Mouse (Mus musculus): ENCODE measurements around the gene Zfp292.

Gene Zfp292

DNA sequence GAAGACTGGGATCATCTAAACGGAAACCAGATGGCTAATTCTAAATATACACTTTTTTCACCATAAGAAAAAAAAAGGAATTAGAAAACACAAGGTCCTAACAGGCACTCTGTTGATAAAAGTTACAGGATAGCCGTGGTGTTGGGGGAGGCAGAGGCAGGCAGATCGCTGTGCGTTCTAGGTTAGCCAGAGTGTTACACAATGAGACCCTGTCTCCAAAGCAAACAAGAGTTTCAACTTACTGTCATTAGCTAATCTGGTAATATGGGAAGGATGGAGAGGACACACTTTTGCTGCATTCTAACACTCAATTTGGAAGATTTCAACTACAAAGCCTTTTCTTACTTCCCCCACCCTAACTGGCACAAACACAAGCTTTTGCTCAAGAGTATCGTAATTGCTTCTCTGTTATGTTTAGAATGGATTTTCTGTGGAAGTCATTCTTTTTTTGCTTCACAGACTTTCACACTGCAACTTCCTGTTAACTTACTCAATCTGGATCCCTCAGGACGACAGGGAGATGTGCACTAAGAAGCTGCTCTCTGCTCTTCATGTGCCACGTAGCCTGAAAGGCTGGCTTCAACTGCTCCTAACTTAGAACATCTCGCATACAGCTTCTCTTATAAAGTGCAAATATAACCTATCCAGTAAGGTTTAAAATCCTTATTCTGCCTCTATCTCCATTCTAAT, 85.3 kb downstream of the Zfp292 start:
- no peak for DNase-seq (ENCODE audit: low read depth, low spot score)

DNA sequence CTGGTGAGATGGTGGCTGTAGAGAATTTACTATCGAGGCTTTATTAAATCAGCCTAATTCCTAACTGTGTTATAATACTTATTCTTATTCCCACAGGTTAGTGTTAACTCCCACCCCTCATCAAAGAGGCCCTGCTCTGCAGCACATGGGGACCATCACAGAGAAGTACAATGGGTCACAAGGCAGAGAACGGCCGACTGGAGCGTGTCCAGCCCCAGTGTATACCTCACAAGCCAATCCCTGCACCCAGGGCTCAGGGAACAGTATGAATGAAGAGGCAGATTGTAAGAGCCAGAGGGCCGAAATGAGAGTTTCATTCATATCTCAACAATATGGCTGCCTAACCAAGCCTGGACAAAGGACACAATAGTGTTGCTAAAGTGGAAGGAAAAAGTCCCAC, 86.5 kb downstream of the Zfp292 start:
- no peak for DNase-seq (ENCODE audit: low read depth, low spot score)

DNA sequence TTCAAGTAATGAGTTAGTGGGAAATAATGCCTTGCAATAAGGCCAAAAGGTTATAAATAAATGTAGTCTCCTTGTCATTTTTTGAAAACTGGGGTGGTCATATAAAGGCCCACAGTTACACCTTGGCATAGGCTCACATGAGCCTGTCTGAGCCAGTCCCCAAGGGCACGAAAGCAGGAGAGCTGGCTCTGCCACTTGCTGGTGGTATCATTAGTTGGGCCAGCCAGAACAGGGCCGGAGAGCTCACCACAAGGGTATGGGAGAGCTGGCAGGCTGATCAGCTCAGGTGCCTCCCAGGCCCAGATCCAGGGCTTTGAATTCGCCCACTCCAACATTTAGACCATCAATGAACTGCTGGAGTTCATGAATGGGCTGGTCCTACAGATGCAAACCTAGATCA, 96.3 kb downstream of the Zfp292 start:
- no peak for DNase-seq (ENCODE audit: low read depth, low spot score)

DNA sequence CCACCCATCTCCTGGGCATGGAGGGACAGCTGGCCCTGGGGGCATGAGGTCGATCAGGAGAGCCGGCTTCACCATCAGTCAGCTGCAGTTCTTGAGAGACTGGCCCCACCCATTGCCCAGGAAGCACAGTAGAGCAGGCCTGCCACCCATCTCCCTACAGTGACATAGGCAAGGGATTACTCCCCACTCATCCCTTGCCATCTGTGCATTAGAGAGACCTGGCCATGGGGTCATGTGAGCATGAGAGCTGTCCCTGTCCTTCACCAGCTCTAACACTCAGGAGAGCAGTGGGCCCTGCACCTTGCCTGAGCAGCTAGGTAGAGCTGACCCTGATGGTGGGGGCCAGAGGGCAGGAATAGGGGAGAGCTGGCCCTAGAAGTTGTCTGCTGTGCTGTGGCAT, 97.1 kb downstream of the Zfp292 start:
- DNase-seq (ENCODE audit: low read depth, low spot score): no peak

DNA sequence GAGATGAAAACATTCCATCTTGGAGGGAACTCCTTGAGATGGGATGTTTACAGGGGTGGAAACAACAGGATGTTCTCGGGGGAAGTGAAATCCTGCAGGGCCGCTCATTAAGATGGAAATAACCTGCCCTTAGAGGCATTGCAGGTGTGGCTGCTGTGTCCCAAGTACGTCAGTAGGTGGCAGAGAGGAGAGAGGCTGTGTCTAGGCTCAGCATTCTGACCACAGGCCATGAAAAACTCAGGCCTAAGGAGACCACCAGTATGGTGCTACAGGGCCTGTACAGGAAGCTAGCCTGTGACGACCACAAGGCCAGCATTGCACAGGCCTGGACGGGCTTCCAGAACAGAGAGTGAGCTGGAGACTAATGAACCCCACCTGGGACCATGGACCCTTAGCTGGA, 97.9 kb downstream of the Zfp292 start:
- peak; percentile 25 for DNase-seq (ENCODE audit: low read depth, low spot score)

DNA sequence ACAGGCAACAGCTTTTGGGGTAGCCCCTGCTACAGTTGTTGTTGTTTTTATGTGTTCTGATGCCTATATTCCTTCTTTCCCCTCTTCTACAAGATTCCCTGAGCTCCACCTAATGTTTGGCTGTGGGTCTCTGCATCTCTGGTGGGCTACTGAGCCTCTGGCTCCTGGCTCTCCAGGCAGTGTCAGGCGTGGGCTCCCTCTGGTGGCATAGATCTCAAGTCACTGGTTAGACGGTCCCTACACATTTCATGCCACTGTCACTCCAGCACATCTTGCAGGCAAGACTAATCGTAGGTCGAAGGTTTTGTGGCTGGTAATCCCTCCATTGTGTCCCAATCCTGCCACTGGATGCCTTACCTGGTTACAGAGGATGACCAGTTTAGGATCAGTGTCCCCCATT, 100.0 kb downstream of the Zfp292 start:
- peak; percentile 62 for DNase-seq (ENCODE audit: low read depth, low spot score)

DNA sequence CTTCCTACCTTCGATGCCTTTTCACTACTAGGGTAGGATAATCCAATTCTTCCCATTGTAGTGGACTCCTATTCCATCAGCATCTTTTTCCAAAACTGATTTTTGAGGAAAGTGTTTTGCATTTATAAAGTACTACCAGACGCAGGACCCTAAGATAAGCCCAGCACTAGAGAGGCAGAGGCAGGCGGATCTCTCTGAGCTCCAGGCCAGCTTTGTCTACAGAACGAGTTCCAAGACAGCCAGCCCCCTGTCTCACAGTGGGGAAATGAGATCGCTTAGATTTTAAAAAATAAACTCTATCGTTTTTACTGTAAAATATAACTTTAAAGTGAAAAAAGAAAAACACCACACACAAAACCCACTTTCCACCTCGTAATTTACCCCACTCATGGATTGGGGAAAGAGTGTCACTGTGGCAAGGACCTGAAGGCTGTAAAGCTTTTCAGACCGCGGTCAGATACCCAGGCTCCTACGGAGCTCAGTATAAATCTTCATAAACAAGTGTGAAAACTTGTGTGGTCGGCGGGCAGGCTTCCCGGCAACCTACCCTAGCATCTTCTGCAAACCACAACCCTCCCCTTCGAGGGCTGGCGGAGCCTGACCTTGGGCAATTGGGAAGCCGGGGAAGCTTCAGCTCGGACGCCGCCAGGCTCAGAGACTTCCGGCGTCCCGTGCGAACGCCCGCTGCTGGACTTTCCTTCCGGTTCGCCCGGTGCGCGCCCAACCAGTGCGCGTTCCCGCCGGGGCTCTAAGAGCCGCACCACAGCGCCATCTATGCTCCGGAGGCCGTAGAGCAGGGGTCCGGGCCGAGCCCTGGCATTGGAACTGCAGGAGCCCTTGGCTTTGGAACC, 104.9 kb downstream of the Zfp292 start, which contains the start of gene Smim8:
TSS of gene Smim8 (minus strand) at position 747 of the 851 bp plus-strand sequence.
- peak; percentile 94 for DNase-seq (ENCODE audit: low read depth, low spot score)

DNA sequence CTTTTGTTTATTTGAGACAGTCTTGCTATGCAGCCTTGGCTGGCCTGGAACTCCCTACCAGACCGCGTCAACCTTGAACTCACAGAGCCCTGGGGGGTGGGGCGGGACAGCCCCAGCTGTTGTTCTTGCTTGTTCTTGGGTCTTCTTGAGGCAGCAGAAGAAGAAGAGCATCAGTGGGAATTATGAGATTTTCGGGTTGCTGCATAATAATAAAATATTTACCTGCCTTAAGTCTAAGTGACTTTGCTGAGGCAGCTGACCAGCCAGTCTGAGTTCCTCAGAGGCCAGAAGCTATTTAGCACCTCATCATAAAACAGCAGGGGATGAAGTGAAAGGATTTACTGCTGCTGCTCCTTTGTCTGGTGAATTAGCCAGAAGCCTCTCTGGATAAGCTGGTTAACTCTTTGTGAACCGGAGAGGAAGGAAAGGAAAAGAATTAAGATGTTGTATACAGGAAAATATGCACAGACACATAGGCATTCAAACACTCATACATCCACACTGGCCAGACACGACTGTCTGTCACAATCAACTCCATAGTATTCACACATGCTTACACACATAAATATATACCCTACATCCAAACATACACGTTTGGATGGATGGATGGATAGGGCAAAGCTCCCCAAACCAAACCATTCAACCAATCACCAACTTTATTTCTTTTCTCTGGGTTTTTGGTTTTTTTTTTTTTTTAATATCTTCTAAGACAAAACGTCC, 110.9 kb downstream of the Zfp292 start:
- DNase-seq (ENCODE audit: low read depth, low spot score): no peak

DNA sequence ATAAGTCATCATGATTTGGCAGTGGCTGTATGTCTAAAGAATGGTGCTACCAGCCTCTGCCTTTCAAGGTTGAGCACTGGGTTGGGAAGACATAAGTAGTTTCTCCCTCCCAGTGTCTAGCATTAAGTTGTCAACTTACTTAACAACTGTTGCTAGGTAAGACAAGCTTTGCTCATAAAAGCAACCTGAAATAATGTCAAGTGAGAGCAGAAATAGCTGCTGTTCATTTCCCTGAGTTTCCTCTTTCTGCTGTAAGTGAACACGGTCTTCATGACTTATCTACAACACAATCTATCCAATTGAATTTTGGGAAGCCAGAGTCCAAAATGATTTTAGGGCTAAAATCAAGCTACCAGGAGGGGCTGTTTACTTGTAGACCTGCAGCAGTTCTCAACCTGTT, 126.6 kb downstream of the Zfp292 start, which contains the start of gene Gm136:
TSS of gene Gm136 (minus strand) at position 101 of the 400 bp plus-strand sequence.
- DNase-seq (ENCODE audit: low read depth, low spot score): no peak

Data from CD4-positive, CD25-positive, alpha-beta regulatory T cell, adult 2 months (primary cell).